Mouse (Mus musculus) liver, embryonic 14.5 days (tissue): ENCODE data around the gene Rnf152. TPM values are rescaled to one million over a fixed set of nuclear protein-coding genes. Genes with fewer than 3 reads are reported as not detected.

Experiments
- ATAC-seq: fragments of 200-750 bp; cut with Nextera tagmentation; 2 replicates; pipeline ENCODE4 v1.8.0; 2017; ENCODE audit warnings: moderate number of reproducible peaks, mild to moderate bottlenecking, moderate library complexity; ENCODE audit not compliant: insufficient read depth
- DNase-seq, 3 experiments: peaks; one replicate each; pipeline ENCODE4 v3.0.0-alpha.2; 2012 to 2013; ENCODE audit warnings: low read depth in 3 of 3, low spot score in 3 of 3
- H3K27ac ChIP-seq: fragments of 300-500 bp; sonication (generic); 2 replicates; pipeline ENCODE4 v1.5.1; 2014; ENCODE audit warnings: moderate library complexity, mild to moderate bottlenecking, control low read depth, inconsistent platforms
- H3K27me3 ChIP-seq: fragments of 300-500 bp; sonication (generic); 2 replicates; pipeline ENCODE4 v1.6.1; 2014; ENCODE audit warnings: mild to moderate bottlenecking, low read length, moderate library complexity; ENCODE audit not compliant: control insufficient read depth, insufficient read depth
- H3K36me3 ChIP-seq: fragments of 300-500 bp; sonication (generic); replicated peaks from 2 replicates; pipeline ENCODE4 v1.6.1; 2014; ENCODE audit warnings: low read depth; ENCODE audit not compliant: control insufficient read depth, insufficient read depth
- H3K4me1 ChIP-seq, 2 experiments: fragments of 200-500 bp in 1 of 2; fragments of 300-500 bp in 1 of 2; sonication (generic) in 1 of 2; replicated peaks; 2 replicates each; pipeline ENCODE4 v1.6.1; 2012 to 2014; ENCODE audit warnings: antibody characterized with exemption in 1 of 2, inconsistent platforms in 1 of 2, low read length in 1 of 2; ENCODE audit not compliant: control insufficient read depth in 2 of 2, insufficient read depth in 2 of 2
- H3K4me2 ChIP-seq: fragments of 300-500 bp; sonication (generic); 2 replicates; pipeline ENCODE4 v1.6.1; 2014; ENCODE audit warnings: low read depth, mild to moderate bottlenecking, control low read depth, moderate library complexity
- H3K4me3 ChIP-seq, 2 experiments: fragments of 200-500 bp in 1 of 2; fragments of 300-500 bp in 1 of 2; sonication (generic) in 1 of 2; 2 replicates each; pipeline ENCODE4 v1.5.1; 2012 to 2014; ENCODE audit warnings: low read depth in 2 of 2, low read length in 2 of 2, mild to moderate bottlenecking in 2 of 2, control low read depth in 1 of 2, inconsistent platforms in 1 of 2, moderate library complexity in 1 of 2; ENCODE audit not compliant: insufficient read depth in 1 of 2
- H3K9ac ChIP-seq: fragments of 300-500 bp; sonication (generic); replicated peaks from 2 replicates; pipeline ENCODE4 v1.6.1; 2014; ENCODE audit warnings: mild to moderate bottlenecking, control low read depth, moderate library complexity
- H3K9me3 ChIP-seq: fragments of 300-500 bp; sonication (generic); 2 replicates; pipeline ENCODE4 v1.6.1; 2016; ENCODE audit warnings: low read length, mixed read lengths; ENCODE audit not compliant: control insufficient read depth
- CTCF ChIP-seq: IDR thresholded peaks from 2 replicates; pipeline ENCODE4 v1.5.1; 2016; ENCODE audit warnings: antibody characterized with exemption, low read depth, control low read depth
- EP300 ChIP-seq: IDR thresholded peaks from 2 replicates; pipeline ENCODE4 v1.6.1; 2016; ENCODE audit warnings: antibody characterized with exemption, low read depth
- WGBS: fragments of 180-500 bp; shearing (Covaris S2); extraction: QIAGEN DNeasy Blood & Tissue Kit; methylation state at CpG from one replicate; pipeline ENCODE4 v1.1.7; 2014; ENCODE audit not compliant: insufficient replicate concordance; 5-methylcytosine and 5-hydroxymethylcytosine counted together
- polyA plus RNA-seq, 2 experiments: library from polyadenylated mRNA; depleted of rRNA in 1 of 2; stranded (reverse) in 1 of 2; unstranded in 1 of 2; fragments of >200 nt; fragmentation: Nextera tagmentation in 1 of 2; extraction: Ambion mirVana in 1 of 2; gene quantifications; 2 replicates each; pipeline versions ENCODE4 v1.2.1 to v1.2.3; 2012 to 2014

Gene Rnf152
- polyA plus RNA-seq, 2 experiments: 0.05 to 0.08 TPM

- no peak for TF ChIP-seq CTCF
- no peak for TF ChIP-seq EP300
- Histone ChIP-seq H3K4me2 (no peak overlapping the region), H3K9ac (no peak overlapping the region), H3K27me3 (no peaks in the 10 kb centered on the region), H3K36me3 (no peaks in the 10 kb centered on the region), H3K4me3 (no peak overlapping the region), H3K4me1 (no peaks in the 10 kb centered on the region), H3K27ac (no peak overlapping the region), H3K9me3 (no peaks in the 10 kb centered on the region)
- 52% methylated on average over 4 of the region's 4 CpGs for WGBS
- DNase-seq (no peak), ATAC-seq (no peak)
Observed at GRCm38 (mm10) chr1:105287536-105287935, 69.0 kb downstream of the Rnf152 start.

GRCm38 (mm10) chr1:105286906-105287305, 69.6 kb downstream of the Rnf152 start:
- 65% methylated on average over 5 of the region's 5 CpGs for WGBS

GRCm38 (mm10) chr1:105285001-105285400, 71.5 kb downstream of the Rnf152 start:
- WGBS: 59% methylated on average over 4 of the region's 4 CpGs
- Histone ChIP-seq H3K9ac (no peak overlapping the region), H3K27ac (no peak overlapping the region), H3K4me1 (no peaks in the 10 kb centered on the region), H3K4me2 (no peak overlapping the region), H3K36me3 (no peaks in the 10 kb centered on the region), H3K9me3 (no peaks in the 10 kb centered on the region), H3K4me3 (no peak overlapping the region), H3K27me3 (no peaks in the 10 kb centered on the region)
- DNase-seq (no peak), ATAC-seq (no peak)
- TF ChIP-seq CTCF (no peak), EP300 (no peak)

More at GRCm38 (mm10) chr1:105286906-105287305, 69.6 kb downstream of the Rnf152 start:
- DNase-seq (no peak), ATAC-seq (no peak)
- no peaks in the 10 kb centered on the region for H3K27me3 ChIP-seq
- no peak for TF ChIP-seq CTCF
- TF ChIP-seq EP300: no peak
- no peak overlapping the region for H3K4me2 ChIP-seq
- H3K4me1 ChIP-seq: no peaks in the 10 kb centered on the region
- H3K9ac ChIP-seq: no peak overlapping the region
- no peaks in the 10 kb centered on the region for H3K9me3 ChIP-seq
- no peak overlapping the region for H3K4me3 ChIP-seq
- H3K27ac ChIP-seq: no peak overlapping the region
- no peaks in the 10 kb centered on the region for H3K36me3 ChIP-seq

GRCm38 (mm10) chr1:105284116-105284515, 72.4 kb downstream of the Rnf152 start:
- Histone ChIP-seq H3K4me3 (no peak overlapping the region), H3K27ac (no peak overlapping the region), H3K9me3 (no peaks in the 10 kb centered on the region), H3K4me1 (no peaks in the 10 kb centered on the region), H3K36me3 (no peaks in the 10 kb centered on the region), H3K9ac (no peak overlapping the region), H3K27me3 (no peaks in the 10 kb centered on the region), H3K4me2 (no peak overlapping the region)
- no peak for TF ChIP-seq EP300
- no peak for TF ChIP-seq CTCF
- ATAC-seq (no peak), DNase-seq (no peak)
- 55% methylated on average over 8 of the region's 8 CpGs for WGBS

- H3K9ac ChIP-seq: no peak overlapping the region
- TF ChIP-seq CTCF: no peak
- no peak for TF ChIP-seq EP300
- H3K4me1 ChIP-seq: no peaks in the 10 kb centered on the region
- no peak for ATAC-seq
- no peaks in the 10 kb centered on the region for H3K36me3 ChIP-seq
- no peak overlapping the region for H3K27ac ChIP-seq
- 64% methylated on average over 3 of the region's 3 CpGs for WGBS
- H3K4me3 ChIP-seq: no peak overlapping the region
- H3K27me3 ChIP-seq: no peaks in the 10 kb centered on the region
- DNase-seq: no peak
- H3K9me3 ChIP-seq: no peaks in the 10 kb centered on the region
- H3K4me2 ChIP-seq: no peak overlapping the region
Observed at GRCm38 (mm10) chr1:105281277-105281676, 75.2 kb downstream of the Rnf152 start.
